Mouse (Mus musculus): ENCODE data around the gene Pitx1.
A peak's percentile ranks its signal among the peaks of the same experiment; 100 is the strongest.

The Pitx1 gene

DNA sequence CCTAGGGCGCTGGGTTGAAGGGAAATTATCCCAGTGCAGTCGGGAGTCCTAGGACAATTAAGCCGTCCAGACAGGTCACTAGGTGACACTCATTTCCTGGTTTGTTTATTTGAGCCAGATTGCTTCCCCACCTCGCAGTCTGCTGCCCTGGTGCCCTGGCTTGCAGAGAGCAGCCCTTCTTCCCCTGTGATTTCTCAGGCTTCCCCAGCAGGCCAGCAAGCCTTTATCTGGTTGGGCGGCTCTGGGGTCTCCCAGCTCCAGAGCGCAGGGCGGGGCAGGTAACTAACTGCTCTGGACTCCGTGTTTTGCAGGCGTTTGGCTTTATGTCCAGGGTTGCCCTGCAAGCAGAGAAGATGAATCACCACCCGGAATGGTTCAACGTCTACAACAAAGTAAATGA, 60.9 kb downstream of the Pitx1 start:
- peak; percentile 45 for DNase-seq (ENCODE audit: low spot score)
